Mouse (Mus musculus) brown adipose tissue, adult 24 weeks (tissue): ENCODE measurements around the gene Zfp616. TPM values are rescaled to one million over a fixed set of nuclear protein-coding genes. Genes with fewer than 3 reads are reported as not detected.

Experiments used
- H3K27ac ChIP-seq: fragments of 200-500 bp; replicated peaks from 2 replicates; pipeline ENCODE4 v1.5.1; 2012; ENCODE audit warnings: low read depth, mild to moderate bottlenecking, low read length
- H3K4me1 ChIP-seq: fragments of 200-500 bp; 2 replicates; pipeline ENCODE4 v1.6.1; 2012; ENCODE audit warnings: low read length, mixed read lengths; ENCODE audit not compliant: control insufficient read depth, insufficient read depth, insufficient read length
- H3K4me3 ChIP-seq: fragments of 200-500 bp; 2 replicates; pipeline ENCODE4 v1.5.1; 2012; ENCODE audit warnings: low read depth, mild to moderate bottlenecking, low read length, moderate library complexity; ENCODE audit not compliant: insufficient read depth
- polyA plus RNA-seq: library from polyadenylated mRNA; stranded (reverse); fragments of >200 nt; gene quantifications from 2 replicates; pipeline ENCODE4 v1.2.4, GENCODE M21; 2012; ENCODE audit not compliant: missing spikeins, insufficient read depth, insufficient read length

Zfp616 gene
- polyA plus RNA-seq: not detected in 2 replicates

DNA sequence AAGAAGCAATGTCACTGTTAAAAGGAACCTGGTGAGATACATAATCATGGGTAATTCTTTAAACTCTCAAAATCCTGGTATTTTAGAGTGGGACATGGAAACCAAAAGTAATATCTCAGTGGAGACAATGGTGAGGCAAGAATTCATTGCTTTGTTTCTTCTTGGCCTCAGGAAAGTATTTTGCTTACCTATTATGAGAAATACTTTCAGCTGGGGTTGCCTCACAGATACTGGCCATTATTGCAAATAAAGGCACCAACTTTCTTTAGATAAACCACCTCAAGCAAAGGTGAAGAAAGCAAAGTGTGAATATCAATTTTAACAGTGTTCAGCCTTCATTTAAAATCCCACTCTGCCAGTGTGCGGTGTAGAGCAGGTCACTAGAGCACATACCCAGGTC lies at the start of gene Zfp616:
TSS of gene Zfp616 (plus strand) at position 301 of the 400 bp plus-strand sequence.
- Histone ChIP-seq H3K27ac (no peak within 1 kb of the TSS), H3K4me3 (no peak within 1 kb of the TSS), H3K4me1 (no peaks in the 10 kb centered on the region)

DNA sequence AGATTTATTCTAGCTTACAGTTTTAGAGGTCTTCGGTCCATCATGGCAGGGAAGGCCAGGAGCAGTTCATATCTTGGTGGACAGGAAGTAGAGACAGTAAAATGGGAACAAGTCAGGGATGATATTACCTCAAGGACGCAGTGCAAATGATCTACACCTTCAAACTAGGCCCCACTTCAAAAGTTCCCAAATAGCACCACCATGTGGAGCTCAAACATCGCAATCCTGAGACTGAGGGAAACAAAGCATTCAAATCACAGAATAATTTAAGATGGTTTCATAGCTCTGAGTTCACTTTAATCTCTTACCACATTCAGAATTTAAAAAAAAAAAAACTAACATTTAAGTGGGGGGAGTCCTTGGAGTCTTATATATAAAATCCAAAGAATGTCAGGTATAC lies 18.4 kb upstream of the Zfp616 start:
- Histone ChIP-seq H3K4me1 (no peaks in the 10 kb centered on the region), H3K4me3 (no peak overlapping the region), H3K27ac (no peak overlapping the region)

DNA sequence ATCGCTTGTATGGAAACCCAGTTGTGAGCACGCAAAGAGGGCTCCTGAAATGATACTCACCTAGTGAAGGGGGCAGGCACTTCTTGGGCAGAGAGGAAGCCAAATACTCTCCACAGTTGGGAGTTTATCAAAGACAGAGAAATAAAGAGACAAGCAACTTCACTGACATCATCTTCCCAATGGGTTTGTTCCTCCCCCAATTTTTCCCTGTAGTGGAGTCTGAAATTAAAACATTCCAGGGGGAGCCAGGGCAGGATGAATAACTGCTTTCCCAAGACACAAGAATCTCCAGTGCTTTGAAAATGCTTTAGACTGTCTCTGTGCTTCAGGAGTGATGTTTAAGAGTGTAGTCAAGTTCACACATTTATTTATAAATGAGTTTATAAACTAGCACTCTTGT lies 13.3 kb upstream of the Zfp616 start, which contains the start of the genes Olfr139 and Olfr399:
TSS of gene Olfr139 (minus strand) at position 101 of the 400 bp plus-strand sequence.
TSS of gene Olfr399 (minus strand) at position 165 of the 400 bp plus-strand sequence.
- Histone ChIP-seq H3K4me3 (no peak within 1 kb of the TSS), H3K4me1 (no peaks in the 10 kb centered on the region), H3K27ac (no peak within 1 kb of the TSS)

DNA sequence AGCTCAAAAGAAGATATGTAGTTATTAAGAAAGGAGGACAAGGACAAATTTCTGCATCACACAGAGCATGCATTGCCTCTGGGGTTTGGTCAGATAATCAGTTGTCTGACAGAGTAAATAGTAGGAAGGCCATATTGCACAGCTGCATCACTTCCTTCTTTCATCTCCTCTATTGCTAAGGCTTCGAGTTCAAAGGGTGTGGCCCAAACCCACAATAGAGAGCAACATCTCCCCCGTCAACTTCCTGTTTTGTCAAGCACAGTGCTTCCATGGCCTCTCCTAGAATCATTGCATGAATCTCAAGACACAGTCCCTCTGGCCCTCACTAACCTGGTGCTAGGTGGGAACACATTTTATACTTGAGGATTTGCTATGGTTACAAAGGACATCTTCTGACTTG lies 31.0 kb downstream of the Zfp616 start:
- H3K4me3 ChIP-seq: no peak overlapping the region

DNA sequence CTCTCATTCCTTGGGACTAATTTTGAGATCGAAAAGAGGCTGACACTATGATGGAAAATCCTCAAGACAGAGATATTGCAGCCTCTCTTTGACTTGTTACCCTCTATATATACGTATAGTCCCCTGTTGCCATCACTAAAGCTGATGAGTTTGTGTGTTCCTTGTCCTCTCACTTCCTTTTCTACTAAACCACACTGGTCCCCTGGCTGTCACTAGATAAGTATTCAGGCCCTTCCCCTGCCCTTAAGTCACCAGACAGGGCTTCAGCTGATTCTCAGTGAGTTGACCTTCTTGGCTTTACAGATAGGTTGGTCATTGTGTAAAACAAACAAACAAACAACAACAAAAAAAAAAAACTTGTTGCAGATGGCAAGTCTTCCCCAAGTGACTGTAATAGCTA lies 31.8 kb downstream of the Zfp616 start:
- H3K27ac ChIP-seq: no peak overlapping the region
- H3K4me1 ChIP-seq: no peaks in the 10 kb centered on the region
- no peak overlapping the region for H3K4me3 ChIP-seq

More for the DNA sequence above, 31.0 kb downstream of the Zfp616 start:
- H3K4me1 ChIP-seq: no peaks in the 10 kb centered on the region
- no peak overlapping the region for H3K27ac ChIP-seq

DNA sequence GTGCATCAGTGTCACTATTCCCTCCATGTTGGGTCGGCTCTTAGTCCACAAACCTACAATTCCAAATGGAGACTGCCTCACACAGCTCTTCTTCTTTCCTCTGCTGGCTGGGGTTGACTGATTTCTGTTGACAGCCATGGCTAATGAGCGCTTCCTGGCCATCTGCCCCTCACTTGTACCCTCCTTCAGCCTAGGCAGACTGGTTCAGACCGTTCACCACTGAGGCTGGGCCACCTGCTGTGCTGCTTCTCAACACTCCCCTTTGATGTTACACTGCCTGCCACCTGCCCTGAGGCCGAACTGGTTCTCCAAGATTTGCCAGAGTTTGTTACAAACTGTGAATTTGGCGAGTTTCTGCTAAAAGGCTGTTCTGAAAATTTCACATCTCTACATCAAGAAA lies 35.3 kb downstream of the Zfp616 start:
- Histone ChIP-seq H3K4me3 (no peak overlapping the region), H3K27ac (no peak overlapping the region), H3K4me1 (no peaks in the 10 kb centered on the region)

DNA sequence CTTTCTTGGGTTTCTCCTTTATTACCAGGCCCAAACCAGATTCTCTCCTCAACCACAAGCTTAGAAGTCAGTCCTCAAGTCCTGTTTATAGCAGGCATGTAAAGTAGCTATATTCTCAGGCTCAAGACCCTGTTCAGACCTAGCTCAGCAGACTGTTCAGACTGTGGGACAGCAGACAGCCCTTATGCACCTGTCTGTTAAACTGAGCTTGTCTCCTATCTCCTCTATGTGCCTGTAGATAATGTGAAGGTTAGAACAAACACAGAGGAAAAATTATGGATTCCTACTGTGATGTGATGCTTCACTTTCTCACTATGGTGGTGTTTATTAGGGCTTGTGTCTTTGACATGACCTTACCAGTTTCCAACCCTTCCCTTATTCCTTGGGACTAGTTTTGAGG lies 43.7 kb downstream of the Zfp616 start, which contains the start of gene Olfr401:
TSS of gene Olfr401 (plus strand) at position 301 of the 400 bp plus-strand sequence.
- Histone ChIP-seq H3K27ac (no peak within 1 kb of the TSS), H3K4me3 (no peak within 1 kb of the TSS), H3K4me1 (no peaks in the 10 kb centered on the region)

Other genes with a start within 250 kb of the Zfp616 start
- not detected in 2 replicates for gene Olfr393, start 218.5 kb upstream of the Zfp616 start, polyA plus RNA-seq
- not detected in 2 replicates for gene Olfr394, start 179.2 kb upstream of the Zfp616 start, polyA plus RNA-seq
- gene Olfr395, start 160.7 kb upstream of the Zfp616 start, polyA plus RNA-seq: not detected in 2 replicates
- not detected in 2 replicates for gene Olfr23, start 133.3 kb upstream of the Zfp616 start, polyA plus RNA-seq
- not detected in 2 replicates for gene Olfr397, start 109.1 kb upstream of the Zfp616 start, polyA plus RNA-seq
- gene Olfr398, start 79.5 kb upstream of the Zfp616 start, polyA plus RNA-seq: not detected in 2 replicates
- not detected in 2 replicates for gene Olfr139, start 13.4 kb upstream of the Zfp616 start, polyA plus RNA-seq
- gene Olfr399, start 13.3 kb upstream of the Zfp616 start, polyA plus RNA-seq: not detected in 2 replicates
- gene Olfr401, start 43.8 kb downstream of the Zfp616 start, polyA plus RNA-seq: not detected in 2 replicates
- not detected in 2 replicates for gene Olfr402, start 83.6 kb downstream of the Zfp616 start, polyA plus RNA-seq
- not detected in 2 replicates for gene Olfr403, start 116.3 kb downstream of the Zfp616 start, polyA plus RNA-seq
- not detected in 2 replicates for gene Olfr43, start 141.4 kb downstream of the Zfp616 start, polyA plus RNA-seq
- gene Olfr406, start 189.9 kb downstream of the Zfp616 start, polyA plus RNA-seq: not detected in 2 replicates
- gene Olfr59, start 213.8 kb downstream of the Zfp616 start, polyA plus RNA-seq: not detected in 2 replicates